Mouse (Mus musculus) CH12.LX (cell line): Measurements from ENCODE around the gene Fnip1.

Experiments used
- CHD2 ChIP-seq: IDR thresholded peaks from 2 replicates; pipeline ENCODE4 v1.6.1; 2011; ENCODE audit warnings: low read length, improper control_type of control experiment
- CTCF ChIP-seq, 2 experiments: IDR thresholded peaks in 1 of 2; conservative IDR thresholded peaks in 1 of 2; 2 replicates each; pipeline ENCODE4 v1.5.1; 2011 to 2012; ENCODE audit warnings: low read depth in 2 of 2, low read length in 2 of 2, improper control_type of control experiment in 1 of 2, inconsistent platforms in 1 of 2, mild to moderate bottlenecking in 1 of 2, moderate library complexity in 1 of 2
- E2F4 ChIP-seq: IDR thresholded peaks from 2 replicates; pipeline ENCODE4 v1.6.1; 2011; ENCODE audit warnings: low read depth, low read length, improper control_type of control experiment; ENCODE audit not compliant: insufficient replicate concordance
- EP300 ChIP-seq: IDR thresholded peaks from 2 replicates; pipeline ENCODE4 v1.6.1; 2011; ENCODE audit warnings: low read length, improper control_type of control experiment
- ETS1 ChIP-seq: conservative IDR thresholded peaks from 2 replicates; pipeline ENCODE4 v1.6.1; 2012; ENCODE audit warnings: low read depth, mild to moderate bottlenecking, inconsistent platforms, low read length, improper control_type of control experiment, moderate library complexity
- MAFK ChIP-seq: IDR thresholded peaks from 2 replicates; pipeline ENCODE4 v1.6.1; 2011; ENCODE audit warnings: low read length, improper control_type of control experiment; ENCODE audit not compliant: insufficient replicate concordance
- MAZ ChIP-seq: IDR thresholded peaks from 2 replicates; pipeline ENCODE4 v1.6.1; 2012; ENCODE audit warnings: low read depth, mild to moderate bottlenecking, inconsistent platforms, low read length, improper control_type of control experiment, moderate library complexity
- MEF2A ChIP-seq: IDR thresholded peaks from 2 replicates; pipeline ENCODE4 v1.6.1; 2014; ENCODE audit warnings: low read depth, mild to moderate bottlenecking, inconsistent platforms, low read length, improper control_type of control experiment, borderline replicate concordance
- POLR2A ChIP-seq: IDR thresholded peaks from 2 replicates; pipeline ENCODE4 v1.6.1; 2011; ENCODE audit warnings: low read depth, mild to moderate bottlenecking, improper control_type of control experiment, low read length
- POLR2AphosphoS2 ChIP-seq: IDR thresholded peaks from 2 replicates; pipeline ENCODE4 v1.6.1; 2011; ENCODE audit warnings: low read depth, low read length, improper control_type of control experiment
- RCOR1 ChIP-seq: conservative IDR thresholded peaks from 2 replicates; pipeline ENCODE4 v1.6.1; 2012; ENCODE audit warnings: low read depth, mild to moderate bottlenecking, inconsistent platforms, low read length, improper control_type of control experiment
- UBTF ChIP-seq: IDR thresholded peaks from 2 replicates; pipeline ENCODE4 v1.6.1; 2012; ENCODE audit warnings: low read depth, mild to moderate bottlenecking, inconsistent platforms, low read length, improper control_type of control experiment, moderate library complexity
- ZC3H11A ChIP-seq: IDR thresholded peaks from 2 replicates; pipeline ENCODE4 v1.6.1; 2012; ENCODE audit warnings: low read depth, mild to moderate bottlenecking, inconsistent platforms, low read length, improper control_type of control experiment
- ZNF384 ChIP-seq: IDR thresholded peaks from 2 replicates; pipeline ENCODE4 v1.6.1; 2012; ENCODE audit warnings: low read depth, low read length, improper control_type of control experiment, inconsistent platforms

GRCm38 (mm10) chr11:54523431-54524001, 85.5 kb downstream of the Fnip1 start:
- no peak for TF ChIP-seq POLR2AphosphoS2
- no peak for TF ChIP-seq POLR2A
- TF ChIP-seq MEF2A: no peak
- TF ChIP-seq MAFK: no peak
- no peak for TF ChIP-seq CTCF (conservative IDR thresholded peaks at IDR 0.05 in 1 of 2, IDR thresholded peaks at IDR 0.05 in 1 of 2; ENCODE audit: low read depth in 2 of 2, low read length in 2 of 2)
- peak; percentile 51; the same call in 1 of the 2 replicates for TF ChIP-seq ZNF384
- TF ChIP-seq RCOR1: no peak
- TF ChIP-seq EP300: no peak; the same call in 1 of the 2 replicates
- no peak for TF ChIP-seq E2F4
- TF ChIP-seq ZC3H11A: no peak
- TF ChIP-seq UBTF: no peak
- TF ChIP-seq ETS1: no peak
- no peak for TF ChIP-seq CHD2
- TF ChIP-seq MAZ: no peak
